Mouse (Mus musculus) NIH3T3 (cell line): ENCODE results near the gene Sema3c.
"Not testable (repeated sequence)": the region's sequence is repeated elsewhere in the genome, so short reads cannot be mapped to it uniquely, and the experiment has no call there.

Experiments used
- DNase-seq: peaks from one replicate; pipeline ENCODE4 v3.0.0-alpha.2; 2012; ENCODE audit warnings: low read depth

Gene Sema3c

DNA sequence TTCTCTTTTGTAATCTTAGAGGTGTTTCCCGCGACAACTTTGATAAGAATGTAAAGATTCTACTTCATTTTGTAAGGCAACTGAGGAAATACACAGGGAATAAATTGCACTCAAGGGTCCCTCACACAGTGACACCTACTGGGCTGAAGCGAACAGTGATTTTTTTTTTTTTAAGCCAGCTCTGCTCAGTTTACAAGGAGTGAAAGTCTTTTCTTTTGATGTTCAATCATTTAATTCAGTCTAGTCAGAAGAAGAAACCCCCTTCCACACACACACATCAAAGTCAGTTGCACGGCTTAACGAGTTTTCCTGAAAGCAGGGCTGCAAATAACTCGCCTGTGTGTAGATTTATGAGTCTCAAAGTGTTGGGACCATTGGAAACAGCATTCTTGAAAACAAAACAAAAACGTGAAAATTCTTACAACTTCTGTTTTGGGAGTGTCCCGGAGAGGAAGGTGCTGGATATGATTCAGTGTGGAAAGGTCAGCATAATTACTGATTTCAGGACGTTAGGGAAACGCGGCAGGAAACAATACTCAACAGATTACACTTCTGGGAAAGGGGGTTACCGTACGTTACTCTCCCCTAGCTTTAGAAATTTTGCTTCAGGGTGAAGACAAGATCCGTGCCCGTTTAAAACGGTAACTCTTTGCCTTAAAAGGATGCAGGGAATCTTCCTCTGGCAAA lies at the start of gene Sema3c:
TSS of gene Sema3c (plus strand) at position 588 of the 687 bp plus-strand sequence.
- DNase-seq = peak; percentile 22

DNA sequence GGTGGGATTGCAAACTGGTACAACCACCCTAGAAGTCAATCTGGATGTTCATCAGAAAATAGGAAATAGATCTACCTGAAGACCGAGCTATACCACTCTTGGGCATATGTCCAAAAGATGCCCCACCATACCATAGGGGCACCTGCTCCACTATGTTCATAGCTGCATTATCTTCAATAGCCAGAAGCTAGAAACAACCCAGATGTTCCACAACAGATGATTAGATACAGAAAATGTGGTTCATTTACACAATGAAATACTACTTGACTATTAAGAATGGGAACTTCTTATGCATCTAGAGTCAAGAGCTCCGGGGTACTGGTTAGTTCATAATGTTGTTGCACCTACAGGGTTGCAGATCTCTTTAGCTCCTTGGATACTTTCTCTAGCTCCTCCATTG lies 42.9 kb upstream of the Sema3c start:
- DNase-seq = not testable (repeated sequence)

DNA sequence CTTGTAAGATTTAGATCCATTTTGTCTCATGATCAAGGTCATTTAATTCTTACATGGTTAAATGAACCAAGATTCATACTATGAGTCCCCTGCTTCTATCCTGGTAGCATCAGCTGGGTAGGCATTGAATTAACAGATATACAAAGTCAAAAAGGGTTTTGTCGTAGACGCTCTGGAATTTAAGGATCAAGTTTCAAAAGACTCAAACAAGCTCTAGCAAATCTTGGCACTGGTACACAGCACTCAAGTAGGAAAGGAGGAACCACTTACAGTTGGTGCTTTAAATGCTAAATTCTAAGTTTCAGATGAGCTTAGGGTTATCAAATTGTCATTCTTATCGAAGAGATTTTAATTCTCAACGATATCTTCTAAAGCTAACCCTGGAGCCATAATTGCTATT lies 30.9 kb upstream of the Sema3c start:
- DNase-seq = no peak

DNA sequence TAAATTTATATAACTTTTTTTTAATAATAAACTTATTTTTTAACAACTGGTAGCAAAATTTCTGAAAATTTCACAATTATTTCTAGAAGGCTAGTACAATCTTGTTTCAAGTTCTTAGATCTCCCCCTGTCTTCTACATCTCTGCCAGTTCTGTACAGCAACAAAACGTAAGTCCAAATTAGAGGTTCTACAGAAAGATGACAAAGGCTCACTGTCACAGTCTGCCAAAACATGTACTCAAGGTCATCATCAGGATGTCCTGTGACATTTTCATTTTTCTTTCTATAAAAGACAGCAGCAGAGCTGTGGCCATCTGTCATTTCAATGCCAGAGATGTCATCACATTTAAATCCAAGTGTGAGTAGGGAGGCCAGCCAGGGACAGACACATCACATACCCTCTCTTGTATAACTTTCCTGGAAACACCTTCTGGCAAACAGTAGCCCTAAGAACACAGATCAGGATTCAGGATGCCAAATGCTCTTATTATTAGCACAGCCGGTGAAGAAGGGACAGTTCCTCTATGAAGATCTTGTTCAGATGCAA lies 29.1 kb upstream of the Sema3c start:
- DNase-seq = no peak

DNA sequence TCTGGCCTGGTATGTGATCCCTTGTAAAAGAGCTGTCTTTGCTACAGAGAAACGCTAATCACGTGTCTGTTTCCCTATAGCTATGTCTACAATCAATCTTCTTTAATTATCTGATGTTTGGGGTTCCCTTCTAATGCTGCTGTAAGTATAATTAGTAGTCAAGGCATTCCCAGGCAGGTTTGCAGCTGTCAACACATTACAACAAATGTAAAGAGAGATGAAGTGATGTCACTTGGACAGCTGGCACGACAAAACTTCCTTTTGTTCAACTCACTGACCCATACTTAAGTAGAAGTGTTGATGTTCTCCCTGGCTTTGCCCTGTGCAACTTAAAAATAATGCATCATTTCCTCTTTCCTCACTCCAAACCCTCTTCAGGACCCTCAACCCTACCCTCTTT lies 22.4 kb upstream of the Sema3c start:
- DNase-seq = no peak

DNA sequence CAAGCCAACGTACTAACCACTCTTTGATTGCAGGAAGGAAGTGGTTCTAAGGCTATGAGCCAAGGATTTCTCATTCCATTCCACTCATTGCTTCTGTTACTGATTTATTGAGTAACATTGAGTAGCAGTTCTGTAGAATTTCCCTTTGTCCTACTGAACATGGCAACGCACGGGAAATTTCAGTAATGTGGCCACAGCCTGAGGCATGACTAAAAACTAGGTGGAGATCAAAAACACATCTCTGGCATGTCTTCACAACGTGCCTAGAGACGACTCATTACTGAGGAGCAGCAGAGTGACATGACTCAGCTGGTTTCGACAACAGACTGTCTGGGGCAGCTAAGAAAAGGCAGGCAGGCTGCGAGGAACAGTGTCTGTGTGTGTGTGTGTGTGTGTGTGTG lies 18.0 kb upstream of the Sema3c start:
- DNase-seq = peak; percentile 48

DNA sequence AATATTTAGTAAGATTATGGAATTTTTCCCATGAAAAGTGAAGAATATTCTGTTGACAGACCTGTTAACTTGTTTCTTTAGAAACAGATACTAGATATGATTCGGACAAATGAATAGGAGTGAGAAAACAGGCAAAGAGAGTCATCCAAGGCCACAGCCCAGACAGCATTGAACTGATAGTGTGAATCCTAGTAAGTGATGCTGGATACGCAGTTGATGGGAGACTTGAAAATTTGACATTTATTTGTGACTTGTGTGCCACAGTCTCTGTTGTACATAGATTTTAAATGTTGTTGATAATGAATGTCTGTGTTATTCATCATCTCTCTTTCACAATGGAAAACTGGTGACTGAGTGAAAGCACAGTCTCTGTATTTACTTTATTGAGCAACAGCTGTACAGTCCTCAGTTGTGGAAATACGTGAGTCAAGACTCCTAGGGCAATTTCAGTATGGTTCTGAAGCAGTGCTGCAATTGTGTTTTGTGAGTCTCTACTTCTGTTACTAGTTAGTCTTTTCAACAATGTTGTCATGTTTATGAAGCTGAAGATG lies 17.3 kb upstream of the Sema3c start:
- peak; percentile 29 for DNase-seq

DNA sequence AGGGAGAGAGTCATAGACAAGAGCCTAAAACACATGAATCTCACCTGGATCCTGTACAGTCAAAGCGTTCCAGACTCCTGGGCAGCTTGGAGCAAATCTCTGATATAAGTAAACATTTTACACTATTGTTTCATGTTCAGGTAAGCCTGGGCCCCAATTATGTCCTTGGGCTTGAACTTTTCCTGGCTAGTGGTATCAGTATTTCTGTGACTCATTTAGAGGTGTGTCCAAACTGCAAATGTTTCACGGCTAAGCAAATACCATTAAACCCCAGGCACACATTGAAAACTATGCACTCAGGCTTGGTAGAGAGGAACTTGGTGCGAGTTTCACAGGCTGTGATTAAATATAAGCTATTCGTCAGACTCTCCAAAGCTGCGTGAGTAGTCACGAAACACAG lies 2.5 kb upstream of the Sema3c start:
- peak; percentile 1 for DNase-seq

DNA sequence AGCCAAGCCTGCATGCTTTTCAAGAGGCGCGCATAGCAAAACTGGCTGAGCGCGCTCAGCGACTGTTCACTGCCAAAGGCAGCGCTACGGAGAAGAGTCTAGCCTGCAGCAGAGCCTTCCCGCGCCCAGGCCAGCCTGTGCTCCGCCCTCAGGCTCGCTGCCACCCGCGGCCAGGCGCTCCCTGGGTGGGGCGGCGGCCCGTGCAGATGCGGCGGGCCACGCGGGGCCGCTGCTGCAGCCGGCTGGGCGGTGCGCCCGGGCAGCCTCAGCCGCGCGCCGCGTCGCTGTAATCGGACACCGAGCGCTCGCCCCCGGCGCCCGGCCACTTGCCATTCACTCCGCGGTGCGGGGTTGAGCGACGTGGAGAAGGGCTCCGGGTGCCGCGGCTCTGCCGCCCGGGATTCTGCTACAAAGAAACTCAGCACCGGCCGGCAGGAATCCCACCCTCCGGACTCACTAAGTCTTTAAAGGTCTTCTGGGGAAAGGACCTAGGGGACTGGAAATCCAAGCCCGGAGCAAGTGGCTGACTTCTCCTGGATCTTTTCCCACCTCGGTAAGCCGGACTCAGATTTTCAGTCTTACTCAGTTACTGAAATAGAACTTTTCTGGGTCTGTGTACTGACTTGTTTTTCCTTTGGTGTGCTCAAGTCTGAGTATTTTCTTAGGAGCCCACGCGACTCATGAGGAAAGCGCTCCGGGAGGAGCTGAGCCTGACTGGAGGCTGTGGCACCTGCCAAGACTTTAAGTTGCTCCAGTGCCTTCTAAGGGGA lies 517 bp downstream of the Sema3c start:
- peak; percentile 72 for DNase-seq

DNA sequence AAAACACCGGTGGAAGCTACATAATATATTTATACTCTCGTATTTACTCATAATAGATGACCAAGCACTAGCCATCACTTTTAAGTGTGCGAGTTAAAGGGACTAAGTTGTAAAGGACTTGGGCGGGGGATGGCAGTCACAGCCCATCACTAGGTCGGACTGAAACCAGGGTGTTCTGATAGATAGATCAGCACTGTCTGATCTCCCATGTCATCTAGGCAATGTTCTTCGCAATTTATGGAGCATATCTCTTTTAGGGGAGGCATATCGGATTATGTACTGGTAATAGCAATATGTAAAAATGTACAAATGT lies 1.1 kb downstream of the Sema3c start:
- no peak for DNase-seq

DNA sequence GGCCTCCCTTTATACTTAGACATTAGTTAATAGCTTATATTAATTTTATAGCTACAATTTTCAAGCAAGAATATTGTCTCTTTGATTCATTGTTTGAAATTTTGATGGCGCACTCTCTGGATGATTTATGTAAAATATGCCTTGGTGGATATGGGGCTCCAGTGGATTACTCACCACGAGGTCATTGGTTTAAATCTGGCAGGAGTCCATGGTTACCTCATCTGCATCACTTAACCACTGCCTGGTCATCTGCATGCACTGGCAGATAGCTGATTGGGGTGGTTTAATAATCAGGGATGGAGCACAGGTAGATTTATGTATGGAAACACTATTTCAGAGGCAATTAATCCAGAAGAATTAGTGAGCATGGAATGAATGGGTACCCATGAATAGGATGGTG lies 2.0 kb downstream of the Sema3c start:
- peak; percentile 26 for DNase-seq

DNA sequence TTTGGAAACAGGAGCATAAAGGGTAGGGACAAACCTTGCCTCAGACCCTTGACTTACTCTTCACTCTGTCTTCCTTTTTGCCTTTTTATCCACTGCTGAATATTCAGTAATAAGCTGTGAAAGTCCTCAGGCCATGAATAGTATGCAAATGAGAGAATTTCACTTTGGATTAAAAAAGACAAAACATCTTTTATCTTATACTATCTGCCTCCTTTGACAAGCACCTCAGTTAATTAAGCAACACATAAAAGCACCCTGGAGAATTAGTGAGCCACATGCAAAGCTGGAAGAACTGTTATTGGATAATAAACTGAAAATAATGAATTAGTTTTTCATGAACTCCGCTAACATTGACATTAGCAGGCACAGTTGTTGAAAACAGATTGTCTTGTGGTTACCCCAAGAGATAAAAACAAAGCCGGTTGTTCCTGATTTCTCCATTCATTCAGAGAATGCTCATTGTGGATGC lies 8.0 kb downstream of the Sema3c start:
- DNase-seq = no peak

DNA sequence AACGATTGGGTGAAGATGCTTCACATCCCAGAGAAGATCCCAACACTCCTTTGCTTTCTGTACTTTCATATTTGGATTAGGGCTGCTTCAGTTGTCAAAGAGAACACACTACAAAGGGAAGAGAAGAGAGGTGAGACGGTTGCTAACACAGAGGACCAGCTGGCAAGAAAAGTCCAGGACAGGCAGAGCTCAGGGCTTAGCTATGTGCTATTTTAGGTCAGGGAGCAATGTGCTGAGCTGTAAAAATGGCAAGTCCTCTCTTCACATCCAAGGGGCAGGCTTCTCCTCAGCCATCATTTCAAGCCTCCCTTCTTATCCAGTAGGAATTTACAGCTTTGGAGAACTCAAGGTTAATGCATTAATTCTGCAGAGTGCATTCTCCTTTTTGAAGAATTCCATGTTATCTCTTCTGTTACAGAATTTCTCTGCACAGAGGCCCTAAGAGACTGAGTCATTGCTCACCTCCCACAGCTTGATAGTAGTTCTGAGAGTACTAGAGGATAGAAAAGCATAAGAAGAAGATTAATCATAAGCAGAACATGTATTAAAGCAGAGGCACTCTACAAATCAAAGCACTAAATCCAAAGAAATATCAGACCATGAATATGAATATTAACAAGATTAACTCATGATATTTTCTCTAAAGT lies 10.3 kb downstream of the Sema3c start:
- DNase-seq = no peak

DNA sequence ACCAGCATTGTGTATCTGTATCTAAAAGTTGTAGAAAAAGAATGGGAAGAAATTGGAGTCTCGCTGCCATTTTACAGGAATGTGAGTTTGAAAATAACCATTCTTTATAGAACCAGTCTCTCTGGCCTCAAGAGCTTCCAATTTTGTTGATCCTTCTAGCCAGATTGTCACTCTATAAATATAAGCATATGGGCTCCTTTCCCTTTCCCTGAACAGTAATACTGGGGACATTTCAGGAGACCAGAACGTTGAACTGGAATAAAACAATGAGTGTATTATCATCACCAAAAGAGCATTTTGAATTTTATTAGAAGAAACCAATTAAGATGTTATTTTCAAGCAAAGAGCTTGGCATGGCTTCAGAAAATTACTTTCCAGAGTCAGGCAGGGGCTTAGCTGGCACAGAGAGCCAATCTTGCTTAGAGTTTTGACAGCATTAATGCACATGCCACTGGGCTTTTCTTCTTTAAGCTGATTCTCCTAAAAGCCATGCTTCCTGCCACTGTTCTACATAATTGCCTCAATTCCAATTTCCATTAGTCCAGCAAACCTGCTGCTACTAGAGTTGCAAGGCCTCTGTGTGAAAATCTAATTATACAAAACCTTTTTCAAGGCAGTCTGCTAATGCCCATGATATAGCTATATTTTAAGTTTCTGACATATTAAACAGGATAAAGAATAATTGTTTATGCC lies 12.6 kb downstream of the Sema3c start:
- DNase-seq = no peak

DNA sequence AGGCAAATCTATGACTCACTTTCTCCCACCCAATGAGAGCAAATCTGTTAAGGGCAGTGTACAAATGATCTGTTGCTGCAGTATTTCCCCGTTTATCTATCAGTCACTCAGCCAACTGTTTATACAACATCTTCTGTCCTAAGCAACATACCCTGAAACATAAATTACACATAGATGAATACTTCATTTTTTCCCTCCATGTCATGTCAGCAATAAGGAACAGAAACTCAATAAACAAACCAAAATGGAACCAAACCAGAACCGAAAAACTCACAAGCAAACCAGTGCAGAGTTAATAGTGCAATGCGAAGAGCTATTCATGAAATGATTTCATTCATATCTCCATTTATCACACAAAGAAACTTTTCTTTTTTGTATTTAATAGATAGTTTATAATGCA lies 17.8 kb downstream of the Sema3c start:
- no peak for DNase-seq

DNA sequence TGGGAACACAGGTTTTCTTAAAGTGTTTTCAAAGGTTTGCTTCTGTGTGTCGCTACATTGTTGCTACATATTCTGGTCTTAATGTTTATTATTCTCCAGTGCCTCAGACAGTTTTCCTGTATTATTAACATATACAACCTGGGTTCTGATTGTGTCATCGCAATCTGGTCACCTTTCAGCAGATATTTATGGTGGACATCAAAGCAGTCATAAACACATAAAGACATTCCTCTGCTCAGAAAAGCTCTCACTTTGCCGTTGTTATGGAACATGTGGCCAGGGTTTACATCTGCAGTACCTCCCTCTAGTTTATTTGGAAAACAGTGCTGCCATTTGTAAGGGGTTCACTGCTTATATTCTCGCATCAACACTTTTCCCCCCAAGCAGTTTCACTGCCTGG lies 27.6 kb downstream of the Sema3c start:
- DNase-seq = no peak

DNA sequence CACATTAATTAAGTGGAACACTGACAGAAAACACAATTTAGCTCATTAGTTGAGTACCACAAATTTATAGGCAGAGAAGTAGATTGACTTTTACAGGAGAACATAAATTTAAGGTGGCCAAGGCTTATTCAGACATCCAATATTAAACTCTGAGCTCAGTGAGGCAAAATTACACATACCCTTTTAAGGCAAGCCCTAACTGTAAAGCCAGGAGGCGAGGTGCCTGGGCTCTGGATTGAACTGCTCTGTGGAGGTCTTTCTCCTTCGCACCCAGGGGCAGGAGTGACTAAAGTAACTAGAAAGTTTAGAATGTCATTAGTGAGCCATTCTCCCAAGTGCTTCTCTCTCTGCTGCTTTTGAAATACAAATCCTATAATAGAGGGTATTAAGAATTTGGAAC lies 46.5 kb downstream of the Sema3c start:
- no peak for DNase-seq

DNA sequence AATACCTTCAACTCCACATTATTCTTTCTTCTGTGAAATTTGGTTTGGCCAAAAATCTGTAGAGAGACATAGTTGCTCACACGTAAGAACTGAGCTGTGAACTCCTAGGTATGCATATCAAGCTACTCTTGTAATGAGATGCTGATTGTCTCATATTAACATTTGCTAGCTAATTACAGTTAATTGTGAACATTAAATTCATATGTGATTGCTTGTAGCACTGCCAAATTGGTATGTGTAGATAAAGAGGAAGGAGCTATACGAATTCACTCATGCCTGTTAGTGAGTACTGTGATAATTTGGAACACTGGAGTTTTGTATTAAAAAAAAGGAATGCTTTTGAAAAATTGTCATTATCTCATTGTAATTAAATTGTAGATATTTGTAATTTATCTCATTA lies 48.5 kb downstream of the Sema3c start:
- no peak for DNase-seq

DNA sequence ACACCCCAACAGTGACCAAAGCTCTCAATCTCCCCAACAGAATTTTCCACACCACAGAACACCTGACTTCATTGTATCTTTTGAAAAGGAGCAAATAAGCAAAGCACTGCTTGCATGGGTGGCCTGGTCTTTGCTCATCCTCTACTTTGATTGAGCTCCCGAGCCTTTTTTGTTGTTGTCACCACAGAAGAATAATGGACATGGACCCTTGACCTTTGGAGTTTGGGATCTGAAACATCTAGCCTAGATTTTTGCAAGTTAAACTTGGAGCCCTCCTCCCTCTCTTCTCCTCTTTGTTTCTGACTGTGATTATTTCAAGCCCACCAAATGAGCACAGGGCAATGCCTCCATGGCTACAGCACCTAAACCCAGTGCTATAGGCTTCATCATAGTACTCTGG lies 54.5 kb downstream of the Sema3c start:
- DNase-seq = no peak

DNA sequence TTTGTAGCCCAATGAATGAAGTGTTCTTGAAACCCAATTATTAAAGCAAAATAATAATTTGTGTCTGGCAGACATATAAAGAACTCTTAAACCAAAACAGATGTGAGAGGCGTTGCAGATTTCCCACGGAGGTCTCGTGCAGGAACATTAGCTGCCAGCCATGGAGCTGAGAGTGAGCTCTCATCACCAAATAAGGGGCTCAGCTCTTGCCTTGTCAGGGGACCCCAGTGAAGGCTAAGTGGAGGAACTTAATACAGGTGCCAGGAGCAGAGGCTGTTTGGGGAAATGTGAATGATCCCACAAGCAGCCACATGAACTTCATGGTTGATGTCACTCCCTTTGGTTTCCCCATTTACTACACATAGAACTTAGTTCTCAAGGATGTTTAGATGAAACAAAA lies 55.5 kb downstream of the Sema3c start:
- DNase-seq = no peak

DNA sequence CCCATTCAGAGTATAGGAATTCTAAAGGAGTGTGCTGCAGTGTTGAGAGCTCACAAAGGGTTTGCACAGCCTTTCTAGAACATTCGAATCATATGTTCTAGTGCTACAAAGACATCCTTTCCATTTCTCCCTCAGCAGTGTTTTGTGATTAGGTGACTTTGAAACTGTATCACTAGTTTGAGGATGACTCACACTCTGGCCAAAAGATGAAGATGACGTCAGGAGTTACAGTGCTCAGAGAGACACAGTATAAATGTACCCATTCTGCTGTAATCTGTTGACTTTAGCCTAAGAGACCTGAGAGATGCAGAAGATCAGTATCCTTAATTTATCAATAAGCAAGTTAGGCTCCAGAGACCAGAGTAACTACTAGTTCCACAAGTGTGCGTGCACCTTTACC lies 65.4 kb downstream of the Sema3c start:
- DNase-seq = no peak

DNA sequence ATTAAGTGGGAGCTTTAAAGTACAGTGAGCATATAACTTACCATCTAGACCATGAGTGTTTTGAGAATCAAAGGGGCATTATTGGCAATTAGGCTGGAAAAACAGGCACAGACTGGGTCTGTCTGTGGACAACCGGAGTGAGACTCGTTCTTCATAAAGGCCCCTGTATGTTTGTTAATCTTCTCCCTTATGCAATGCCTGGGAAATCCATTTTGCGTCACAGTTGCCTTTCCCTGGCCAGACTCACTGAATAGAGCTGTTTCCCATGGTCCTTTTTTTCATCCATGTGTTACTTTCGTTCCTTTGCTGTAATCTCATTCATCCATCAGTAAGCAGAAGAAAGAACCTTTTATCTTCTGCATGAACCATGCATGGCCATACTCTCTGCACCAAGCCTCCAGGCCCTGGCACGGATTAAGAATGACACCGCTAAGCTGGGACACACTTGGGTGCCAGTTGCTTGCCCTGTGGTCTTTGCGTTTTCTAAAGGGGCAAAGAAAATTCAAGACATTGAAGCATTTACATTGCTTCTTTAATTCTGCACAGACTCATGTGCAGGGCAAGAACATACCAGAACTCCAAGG lies 73.7 kb downstream of the Sema3c start:
- no peak for DNase-seq
